20 mouse cellular contexts compared by ENCODE assay signal in the genomic region with DNA sequence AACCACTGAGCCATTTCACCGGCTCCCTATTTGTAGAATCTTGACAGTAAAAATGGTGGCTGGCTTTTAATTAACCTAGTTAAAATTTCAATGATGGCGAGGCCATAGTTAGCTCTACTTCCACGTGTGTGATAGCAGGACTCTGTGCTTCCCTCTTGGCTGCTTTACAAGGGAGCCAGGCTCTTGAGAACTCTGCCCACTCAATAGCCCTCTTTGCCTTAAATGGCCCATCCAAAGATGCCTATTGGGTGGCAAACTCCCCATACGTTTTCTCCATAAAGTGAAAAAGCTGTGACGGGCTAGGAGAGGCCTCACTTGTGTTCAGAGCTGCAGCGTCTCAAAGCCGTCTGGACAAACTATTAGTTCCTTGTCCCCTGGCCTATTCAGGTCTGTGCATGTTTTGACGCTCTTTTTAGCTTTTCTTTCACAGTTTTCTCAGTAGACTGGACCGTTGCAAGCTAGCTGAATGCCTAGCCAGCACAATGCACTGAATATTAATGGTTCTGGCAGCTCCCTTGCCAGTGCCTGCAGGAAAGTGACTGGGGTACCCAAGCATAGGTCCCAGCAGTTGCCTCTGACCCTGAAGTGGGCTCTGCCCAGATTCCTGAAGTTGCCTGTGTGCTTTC.
A peak's percentile ranks its signal among the peaks of the same experiment; 100 is the strongest.
DNase-seq lines count a peak whose midpoint lies in the region; ATAC-seq lines count a peak whose summit lies in the region.
"Had no signal": no experiment of that assay in that cellular context is flagged by ENCODE, and none has a peak within 500 bp of the region (broad histone marks: within the 10 kb centered on the region; RNA-seq: fewer than 3 reads in every experiment).

No protein-coding gene starts in this region.

- H3K36me3 ChIP-seq in neural tube, embryonic 11.5 days (ENCODE audit: control insufficient read depth, insufficient read depth, low read length), result no peaks in the 10 kb centered on the region; the same call in 1 of the 2 replicates
- H3K36me3 ChIP-seq in hindbrain, embryonic 14.5 days (replicated peaks; ENCODE audit: control insufficient read depth, insufficient read depth), result no peaks in the 10 kb centered on the region
- no peaks in the 10 kb centered on the region for H3K36me3 ChIP-seq in midbrain, embryonic 15.5 days (replicated peaks)
- 0 out of 2 replicates have a peak, but pooled peaks cover 3% of the 10 kb centered on the region for H3K36me3 ChIP-seq in heart, embryonic 12.5 days
- H3K36me3 ChIP-seq: embryonic facial prominence, embryonic 12.5 days; liver, embryonic 12.5 days had no signal

- H3K9me3 ChIP-seq in neural tube, embryonic 11.5 days (ENCODE audit: control insufficient read depth, low read length), result no peaks in the 10 kb centered on the region
- H3K9me3 ChIP-seq in hindbrain, embryonic 14.5 days (ENCODE audit: control insufficient read depth, low read length), result no peaks in the 10 kb centered on the region
- H3K9me3 ChIP-seq in midbrain, embryonic 15.5 days, result no peaks in the 10 kb centered on the region
- no peaks in the 10 kb centered on the region for H3K9me3 ChIP-seq in heart, embryonic 12.5 days (replicated peaks)
- H3K9me3 ChIP-seq: embryonic facial prominence, embryonic 12.5 days; liver, embryonic 12.5 days had no signal

- H3K27ac ChIP-seq in neural tube, embryonic 11.5 days (ENCODE audit: low read depth, low read length), result peak overlapping the region; percentile 62; the same call in 1 of the 2 replicates
- H3K27ac ChIP-seq in hindbrain, embryonic 14.5 days, result peak overlapping the region; percentile 39; the same call in 1 of the 2 replicates
- no peak overlapping the region; the same call in 1 of the 2 replicates for H3K27ac ChIP-seq in midbrain, embryonic 15.5 days
- H3K27ac ChIP-seq in heart, embryonic 12.5 days (ENCODE audit: poor library complexity, severe bottlenecking), result no peak overlapping the region
- H3K27ac ChIP-seq: embryonic facial prominence, embryonic 12.5 days; liver, embryonic 12.5 days had no signal

- no peak overlapping the region for H3K4me2 ChIP-seq in neural tube, embryonic 11.5 days (ENCODE audit: low read depth)
- H3K4me2 ChIP-seq in hindbrain, embryonic 14.5 days (replicated peaks), result no peak overlapping the region
- no peak overlapping the region for H3K4me2 ChIP-seq in midbrain, embryonic 15.5 days
- H3K4me2 ChIP-seq in heart, embryonic 12.5 days, result no peak overlapping the region
- H3K4me2 ChIP-seq: embryonic facial prominence, embryonic 12.5 days; liver, embryonic 12.5 days had no signal

- ATAC-seq in neural tube, embryonic 11.5 days (ENCODE audit: insufficient read depth, low FRiP score, low TSS enrichment), result peak; percentile 83
- ATAC-seq in hindbrain, embryonic 14.5 days (ENCODE audit: low FRiP score), result peak; percentile 73; the same call in 1 of the 2 replicates
- ATAC-seq in midbrain, embryonic 15.5 days (replicated peaks), result peak; percentile 53
- ATAC-seq in heart, embryonic 12.5 days (ENCODE audit: insufficient number of reproducible peaks, low FRiP score), result no peak
- ATAC-seq: activated CD4-positive, CD25-positive, alpha-beta regulatory T cell, adult 4 months; intestine, postnatal 0 days; liver, embryonic 12.5 days; lung, postnatal 0 days had no signal

- no peaks in the 10 kb centered on the region for H3K27me3 ChIP-seq in neural tube, embryonic 11.5 days (ENCODE audit: control insufficient read depth, insufficient read depth, low read length)
- H3K27me3 ChIP-seq in hindbrain, embryonic 14.5 days (ENCODE audit: control insufficient read depth, insufficient read depth, low read length), result no peaks in the 10 kb centered on the region
- H3K27me3 ChIP-seq in midbrain, embryonic 15.5 days (replicated peaks), result no peaks in the 10 kb centered on the region
- H3K27me3 ChIP-seq in heart, embryonic 12.5 days (replicated peaks), result no peaks in the 10 kb centered on the region
- H3K27me3 ChIP-seq: embryonic facial prominence, embryonic 12.5 days had no signal

- no peak overlapping the region for H3K9ac ChIP-seq in neural tube, embryonic 11.5 days (ENCODE audit: low read length)
- H3K9ac ChIP-seq in hindbrain, embryonic 14.5 days, result no peak overlapping the region
- no peak overlapping the region for H3K9ac ChIP-seq in midbrain, embryonic 15.5 days
- H3K9ac ChIP-seq in heart, embryonic 12.5 days, result no peak overlapping the region
- H3K9ac ChIP-seq: embryonic facial prominence, embryonic 12.5 days; liver, embryonic 12.5 days had no signal

- peak; percentile 44 for DNase-seq in neural tube, embryonic 11.5 days (ENCODE audit: low spot score)
- DNase-seq in neural tube, embryonic 10.5 days (ENCODE audit: extremely low spot score, low spot score), result no peak
- no peak for DNase-seq in hindbrain, embryonic 14.5 days (ENCODE audit: low spot score)
- no peak for DNase-seq in urinary bladder, postnatal 10 days (ENCODE audit: low spot score)
- DNase-seq in adrenal gland, postnatal 36 days, result no peak
- DNase-seq: adrenal gland, postnatal 25 days; cerebellum, postnatal 14 days; gastrocnemius, postnatal 14 days; heart, postnatal 36 days; kidney, postnatal 10 days; layer of hippocampus, adult 9-11 months; left cerebral cortex, postnatal 4 days; spleen, adult 18-20 months had no signal

- whole genome bisulfite sequencing in neural tube, embryonic 11.5 days, result 40% methylated on average over 9 of the region's 9 CpGs
- WGBS in hindbrain, embryonic 14.5 days, result 22% methylated on average over 9 of the region's 9 CpGs
- 32% methylated on average over 9 of the region's 9 CpGs for WGBS in midbrain, embryonic 15.5 days
- 87% methylated on average over 9 of the region's 9 CpGs for WGBS in heart, embryonic 12.5 days

- no peak overlapping the region for H3K4me3 ChIP-seq in neural tube, embryonic 11.5 days (ENCODE audit: low read depth, low read length)
- H3K4me3 ChIP-seq in hindbrain, embryonic 14.5 days (replicated peaks; ENCODE audit: low read length), result no peak overlapping the region
- no peak overlapping the region for H3K4me3 ChIP-seq in midbrain, embryonic 15.5 days
- no peak overlapping the region for H3K4me3 ChIP-seq in heart, embryonic 12.5 days
- H3K4me3 ChIP-seq: embryonic facial prominence, embryonic 12.5 days; liver, embryonic 12.5 days had no signal

- H3K4me1 ChIP-seq in neural tube, embryonic 11.5 days (ENCODE audit: control insufficient read depth, insufficient read depth, low read length), result peaks cover 12% of the 10 kb centered on the region
- H3K4me1 ChIP-seq in hindbrain, embryonic 14.5 days (replicated peaks; ENCODE audit: control insufficient read depth, insufficient read depth, low read length), result peaks cover 11% of the 10 kb centered on the region; the same call in 1 of the 2 replicates
- peaks cover 15% of the 10 kb centered on the region; the same call in 1 of the 2 replicates for H3K4me1 ChIP-seq in midbrain, embryonic 15.5 days
- peaks cover 7% of the 10 kb centered on the region; the same call in 1 of the 2 replicates for H3K4me1 ChIP-seq in heart, embryonic 12.5 days (replicated peaks)
- H3K4me1 ChIP-seq: embryonic facial prominence, embryonic 12.5 days; liver, embryonic 12.5 days had no signal

Comparison
In these comparisons a context has a peak if more than half of its experiments do, and no peak if none do; other contexts are left out.
1. H3K27ac ChIP-seq: peak in neural tube, embryonic 11.5 days (single experiment) and hindbrain, embryonic 14.5 days (single experiment); none in midbrain, embryonic 15.5 days (single experiment) and heart, embryonic 12.5 days (single experiment).